Mouse (Mus musculus) heart, adult 2 months (tissue): ENCODE measurements around the gene Frmd5.

Source experiments
- CTCF ChIP-seq: fragments of 200-600 bp; IDR thresholded peaks from 2 replicates; pipeline ENCODE4 v1.8.1; 2022; ENCODE audit warnings: antibody characterized with exemption, mild to moderate bottlenecking, moderate library complexity
- EP300 ChIP-seq: fragments of 200-500 bp; IDR thresholded peaks from 2 replicates; pipeline ENCODE4 v1.6.1; 2011; ENCODE audit warnings: low read depth, low read length, control low read depth; ENCODE audit not compliant: insufficient read depth
- POLR2A ChIP-seq: fragments of 200-500 bp; IDR thresholded peaks from 2 replicates; pipeline ENCODE4 v1.6.1; 2011; ENCODE audit warnings: mild to moderate bottlenecking, low read depth, low read length, control low read depth; ENCODE audit not compliant: insufficient read depth

- TF ChIP-seq POLR2A, result no peak
- TF ChIP-seq CTCF, result no peak
- TF ChIP-seq EP300, result no peak
Measured at GRCm38 (mm10) chr2:121846050-121846449, 39.2 kb upstream of the Frmd5 start.
